Comparison of ENCODE assay signal across 23 mouse cellular contexts in the genomic region with DNA sequence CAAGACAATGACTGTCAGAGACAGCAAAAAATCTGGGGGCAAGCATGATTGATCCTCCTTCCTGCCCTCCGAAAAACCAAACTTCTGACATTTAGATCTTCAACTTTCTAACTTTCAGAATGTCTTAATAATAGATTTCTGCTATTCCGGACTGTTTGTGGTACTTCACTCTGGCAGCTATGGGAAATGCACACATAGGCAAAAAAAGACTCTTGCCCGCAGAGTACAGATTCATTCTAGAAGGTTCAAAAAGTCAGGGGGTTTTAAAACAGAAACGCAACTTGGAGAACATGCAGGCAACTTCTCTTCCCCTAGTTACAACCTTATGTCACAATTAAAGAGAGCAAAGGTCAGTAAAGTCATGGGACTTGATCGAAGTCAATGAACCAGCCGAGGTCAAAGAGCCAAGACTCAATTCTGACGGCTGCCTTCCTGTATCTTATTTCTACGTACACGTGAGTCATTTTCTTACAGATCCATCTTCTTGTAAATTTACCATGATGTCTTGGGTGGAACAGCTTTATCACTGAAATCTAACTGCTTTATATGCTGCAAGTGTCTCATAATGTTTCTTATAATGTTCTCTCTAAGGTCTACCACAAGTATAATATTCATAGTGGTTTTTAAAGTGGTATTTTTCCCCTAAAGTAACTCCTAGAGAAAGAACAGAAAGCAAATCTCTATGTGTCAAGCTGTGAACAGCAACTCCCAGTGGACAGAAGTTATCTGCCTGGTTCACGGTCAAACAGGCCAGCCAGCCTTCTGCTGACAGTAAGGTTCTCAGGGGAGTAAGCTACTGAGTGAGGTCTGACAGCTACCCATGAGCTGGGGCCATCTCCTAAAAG. TPM values are rescaled to one million over a fixed set of nuclear protein-coding genes. Genes with fewer than 3 reads are reported as not detected.
A peak's percentile ranks its signal among the peaks of the same experiment; 100 is the strongest.
DNase-seq lines count a peak whose midpoint lies in the region; ATAC-seq and TF ChIP-seq lines count a peak whose summit lies in the region.
"Had no signal": no experiment of that assay in that cellular context is flagged by ENCODE, and none has a peak within 500 bp of the region (broad histone marks: within the 10 kb centered on the region; RNA-seq: fewer than 3 reads in every experiment).

No protein-coding gene starts in this region.

- 31% methylated on average over 10 of the region's 10 CpGs for WGBS in liver, adult 2 months
- 72% methylated on average over 10 of the region's 10 CpGs for WGBS in liver, embryonic 12.5 days (ENCODE audit: insufficient replicate concordance)
- 49% methylated on average over 10 of the region's 10 CpGs for WGBS in embryonic facial prominence, embryonic 14.5 days
- WGBS in macrophage (ENCODE audit: missing documents) = 68% methylated on average over 10 of the region's 10 CpGs
- 92% methylated on average over 10 of the region's 10 CpGs for WGBS in forebrain, embryonic 13.5 days

- no peak for TF ChIP-seq CTCF in liver, adult 2 months (IDR thresholded peaks at IDR 0.05; ENCODE audit: low read depth, low read length)

- ATAC-seq in liver, embryonic 12.5 days = no peak
- no peak for ATAC-seq in embryonic facial prominence, embryonic 14.5 days (ENCODE audit: low read depth)
- no peak for ATAC-seq in forebrain, embryonic 13.5 days
- ATAC-seq: forebrain, embryonic 14.5 days; hindbrain, embryonic 16.5 days; midbrain, embryonic 15.5 days had no signal

- H3K79me2 ChIP-seq in liver, adult 2 months (ENCODE audit: control insufficient read depth, insufficient read depth, low read length) = no peaks in the 10 kb centered on the region
- no peaks in the 10 kb centered on the region for H3K79me2 ChIP-seq in macrophage (ENCODE audit: inconsistent target)

- DNase-seq in embryo, embryonic 10 days (ENCODE audit: low spot score) = peak; percentile 47
- no peak for DNase-seq in embryo, embryonic 9.5 days (ENCODE audit: extremely low spot score)
- peak; percentile 84 for DNase-seq in liver, adult 2 months (ENCODE audit: extremely low read depth, low read depth, low spot score)
- no peak for DNase-seq in embryonic facial prominence, embryonic 14.5 days (ENCODE audit: low spot score)
- no peak for DNase-seq in gastrocnemius, postnatal 36 days
- DNase-seq: adrenal gland, postnatal 36 days; cerebellum, adult 11-12 months; cerebellum, postnatal 25 days; kidney, postnatal 4 days; left cerebral cortex, postnatal 4 days; liver, embryonic 13.5 days; right cerebral cortex, postnatal 25 days had no signal

- H3K9me3 ChIP-seq in liver, embryonic 12.5 days (replicated peaks) = no peaks in the 10 kb centered on the region
- H3K9me3 ChIP-seq in embryonic facial prominence, embryonic 14.5 days (ENCODE audit: control insufficient read depth, low read length) = no peaks in the 10 kb centered on the region
- no peaks in the 10 kb centered on the region for H3K9me3 ChIP-seq in forebrain, embryonic 13.5 days (replicated peaks)
- H3K9me3 ChIP-seq: embryonic facial prominence, embryonic 12.5 days; heart, embryonic 13.5 days; liver, embryonic 13.5 days; lung, embryonic 15.5 days; midbrain, embryonic 15.5 days; stomach, embryonic 15.5 days had no signal

- H3K4me1 ChIP-seq in liver, adult 2 months (ENCODE audit: control insufficient read depth, insufficient read depth, low read length) = peaks cover 4% of the 10 kb centered on the region; the same call in 1 of the 2 replicates
- no peaks in the 10 kb centered on the region for H3K4me1 ChIP-seq in liver, embryonic 12.5 days
- peaks cover 31% of the 10 kb centered on the region for H3K4me1 ChIP-seq in embryonic facial prominence, embryonic 14.5 days (ENCODE audit: control insufficient read depth, insufficient read depth, low read length)
- H3K4me1 ChIP-seq in forebrain, embryonic 13.5 days = peaks cover 10% of the 10 kb centered on the region
- H3K4me1 ChIP-seq: liver, embryonic 13.5 days had no signal

- no peak overlapping the region for H3K27ac ChIP-seq in liver, adult 2 months (replicated peaks; ENCODE audit: insufficient read depth, low read depth, low read length)
- no peak overlapping the region for H3K27ac ChIP-seq in liver, embryonic 12.5 days
- peak overlapping the region; percentile 88; the same call in 1 of the 2 replicates for H3K27ac ChIP-seq in embryonic facial prominence, embryonic 14.5 days (replicated peaks; ENCODE audit: low read depth, low read length)
- H3K27ac ChIP-seq in macrophage = peak overlapping the region; percentile 16; the same call in 1 of the 2 replicates
- H3K27ac ChIP-seq in forebrain, embryonic 13.5 days = no peak overlapping the region
- H3K27ac ChIP-seq: heart, embryonic 13.5 days; liver, embryonic 13.5 days; lung, embryonic 15.5 days; midbrain, embryonic 15.5 days; stomach, embryonic 15.5 days had no signal

- no peak for TF ChIP-seq POLR2A in liver, adult 2 months (IDR thresholded peaks at IDR 0.05; ENCODE audit: extremely low read depth, insufficient read depth, low read length)

- no peaks in the 10 kb centered on the region for H3K36me3 ChIP-seq in liver, adult 2 months (ENCODE audit: control insufficient read depth, insufficient read depth, low read length)
- no peaks in the 10 kb centered on the region for H3K36me3 ChIP-seq in liver, embryonic 12.5 days
- no peaks in the 10 kb centered on the region for H3K36me3 ChIP-seq in embryonic facial prominence, embryonic 14.5 days (ENCODE audit: control insufficient read depth, insufficient read depth, low read length)
- H3K36me3 ChIP-seq in macrophage (ENCODE audit: inconsistent target) = no peaks in the 10 kb centered on the region
- H3K36me3 ChIP-seq in forebrain, embryonic 13.5 days (ENCODE audit: poor library complexity, severe bottlenecking) = no peaks in the 10 kb centered on the region
- H3K36me3 ChIP-seq: embryonic facial prominence, embryonic 12.5 days; heart, embryonic 13.5 days; liver, embryonic 13.5 days; lung, embryonic 15.5 days; midbrain, embryonic 15.5 days; stomach, embryonic 15.5 days had no signal

- H3K9ac ChIP-seq in liver, adult 2 months (ENCODE audit: low read depth, low read length) = no peak overlapping the region
- H3K9ac ChIP-seq in liver, embryonic 12.5 days = no peak overlapping the region
- H3K9ac ChIP-seq in embryonic facial prominence, embryonic 14.5 days (ENCODE audit: low read depth, low read length) = no peak overlapping the region
- H3K9ac ChIP-seq in forebrain, embryonic 13.5 days = no peak overlapping the region
- H3K9ac ChIP-seq: embryonic facial prominence, embryonic 12.5 days; heart, embryonic 13.5 days; liver, embryonic 13.5 days; lung, embryonic 15.5 days; midbrain, embryonic 15.5 days; stomach, embryonic 15.5 days had no signal

- intact Hi-C loops in gastrocnemius, postnatal 36 days (cut with DNase I) = no loop called here

- H3K27me3 ChIP-seq in liver, adult 2 months (ENCODE audit: control insufficient read depth, insufficient read depth, low read length) = no peaks in the 10 kb centered on the region
- no peaks in the 10 kb centered on the region; the same call in 1 of the 2 replicates for H3K27me3 ChIP-seq in liver, embryonic 12.5 days (replicated peaks)
- H3K27me3 ChIP-seq in embryonic facial prominence, embryonic 14.5 days (replicated peaks; ENCODE audit: control insufficient read depth, insufficient read depth, low read length) = no peaks in the 10 kb centered on the region
- H3K27me3 ChIP-seq in forebrain, embryonic 13.5 days = no peaks in the 10 kb centered on the region
- H3K27me3 ChIP-seq: embryonic facial prominence, embryonic 12.5 days; liver, embryonic 13.5 days; lung, embryonic 15.5 days; midbrain, embryonic 15.5 days; stomach, embryonic 15.5 days had no signal

- H3K4me2 ChIP-seq in liver, embryonic 12.5 days = no peak overlapping the region
- H3K4me2 ChIP-seq in embryonic facial prominence, embryonic 14.5 days (ENCODE audit: low read depth, low read length) = no peak overlapping the region
- H3K4me2 ChIP-seq in forebrain, embryonic 13.5 days = no peak overlapping the region
- H3K4me2 ChIP-seq: embryonic facial prominence, embryonic 12.5 days; heart, embryonic 13.5 days; liver, embryonic 13.5 days; lung, embryonic 15.5 days; midbrain, embryonic 15.5 days; stomach, embryonic 15.5 days had no signal

- H3K4me3 ChIP-seq in liver, adult 2 months (ENCODE audit: insufficient read depth, low read depth, low read length) = no peak overlapping the region
- H3K4me3 ChIP-seq in liver, embryonic 12.5 days = no peak overlapping the region
- no peak overlapping the region for H3K4me3 ChIP-seq in embryonic facial prominence, embryonic 14.5 days (ENCODE audit: low read depth, low read length)
- no peak overlapping the region for H3K4me3 ChIP-seq in macrophage (ENCODE audit: inconsistent target)
- H3K4me3 ChIP-seq in forebrain, embryonic 13.5 days = no peak overlapping the region
- H3K4me3 ChIP-seq: embryonic facial prominence, embryonic 12.5 days; heart, embryonic 13.5 days; left cerebral cortex, adult 2 months; liver, embryonic 13.5 days; lung, embryonic 15.5 days; midbrain, embryonic 15.5 days; stomach, embryonic 15.5 days had no signal

RNA-seq across cellular contexts. Expression of gene Cd44, which starts 40.7 kb away (rescaled TPM):
- total RNA-seq in liver, adult 2 months (2014; rRNA removed) = 3.3 and 6.0 TPM in 2 replicates
- polyA plus RNA-seq in liver, adult 2 months (2012; rRNA removed) = 1.1 and 2.2 TPM in 2 replicates
- polyA plus RNA-seq in liver, embryonic 12.5 days (2016; fragmentation: Nextera tagmentation; extraction: Ambion mirVana) = 17.8 and 18.6 TPM in 2 replicates
- polyA plus RNA-seq in embryonic facial prominence, embryonic 14.5 days (2014; fragmentation: Nextera tagmentation; extraction: Ambion mirVana) = 49.8 and 57.3 TPM in 2 replicates
- 1,000 to 10,000 TPM in 9 of 26 experiments, 100 to 1,000 TPM in 11, 10 to 100 TPM in 6; 63.7 to 5,506 (median 273) TPM for total RNA-seq in macrophage (2018; cell fraction: chromatin; rRNA removed)
- 1,000 to 10,000 TPM in 1 of 26 experiments, 100 to 1,000 TPM in 21, 10 to 100 TPM in 4; 88.7 to 1,140 (median 221) TPM for total RNA-seq in macrophage (2018; cell fraction: cytosol; rRNA removed)
- total RNA-seq in macrophage (2018; cell fraction: nucleus; rRNA removed) = 1,000 to 10,000 TPM in 7 of 26 experiments, 100 to 1,000 TPM in 19; 112 to 3,963 (median 377) TPM
- 109 to 325 TPM (median 215 TPM) in 3 replicates for polyA plus RNA-seq in macrophage (2018)
- polyA plus RNA-seq in forebrain, embryonic 13.5 days (2015; fragmentation: Nextera tagmentation; extraction: Ambion mirVana) = 1.2 and 1.6 TPM in 2 replicates
- total RNA-seq in gastrocnemius, postnatal 36 days (2021) = 1 to 10 TPM; 5.3 to 6.0 TPM

Comparison
In these comparisons a context has a peak if more than half of its experiments do, and no peak if none do; other contexts are left out.
1. DNase-seq: peak in embryo, embryonic 10 days (single experiment) and liver, adult 2 months (single experiment); none in embryo, embryonic 9.5 days (single experiment), embryonic facial prominence, embryonic 14.5 days (single experiment) and gastrocnemius, postnatal 36 days (0 of 2).
2. H3K27ac ChIP-seq: peak in embryonic facial prominence, embryonic 14.5 days (single experiment) and macrophage (single experiment); none in liver, adult 2 months (single experiment), liver, embryonic 12.5 days (single experiment) and forebrain, embryonic 13.5 days (single experiment).